Mouse (Mus musculus) kidney, adult 2 months (tissue): Measurements from ENCODE around the gene Mcu. TPM values are rescaled to one million over a fixed set of nuclear protein-coding genes. Genes with fewer than 3 reads are reported as not detected.

ENCODE experiments used
- DNase-seq: peaks from one replicate; pipeline ENCODE4 v3.0.0; 2021
- H3K27ac ChIP-seq: fragments of 200-500 bp; 2 replicates; pipeline ENCODE4 v1.5.1; 2012; ENCODE audit warnings: low read depth, low read length, control low read depth, inconsistent platforms; ENCODE audit not compliant: insufficient read depth
- H3K27me3 ChIP-seq: fragments of 200-500 bp; replicated peaks from 2 replicates; pipeline ENCODE4 v1.6.1; 2012; ENCODE audit warnings: mild to moderate bottlenecking, moderate library complexity, low read length, inconsistent platforms; ENCODE audit not compliant: control insufficient read depth, insufficient read depth
- H3K36me3 ChIP-seq: fragments of 200-500 bp; 2 replicates; pipeline ENCODE4 v1.6.1; 2012; ENCODE audit warnings: mild to moderate bottlenecking, moderate library complexity, low read length, inconsistent platforms; ENCODE audit not compliant: control insufficient read depth, insufficient read depth
- H3K4me1 ChIP-seq: fragments of 200-500 bp; 2 replicates; pipeline ENCODE4 v1.6.1; 2011; ENCODE audit warnings: low read length; ENCODE audit not compliant: control insufficient read depth, insufficient read depth
- H3K4me3 ChIP-seq: fragments of 200-500 bp; 2 replicates; pipeline ENCODE4 v1.5.1; 2011; ENCODE audit warnings: mild to moderate bottlenecking, low read depth, low read length, control low read depth; ENCODE audit not compliant: insufficient read depth
- CTCF ChIP-seq: fragments of 200-500 bp; conservative IDR thresholded peaks from 2 replicates; pipeline ENCODE4 v1.5.1; 2011; ENCODE audit warnings: low read depth, mild to moderate bottlenecking, control low read depth, low read length, moderate library complexity, mixed read lengths; ENCODE audit not compliant: insufficient read depth, insufficient read length
- POLR2A ChIP-seq: fragments of 200-500 bp; IDR thresholded peaks from one replicate; pipeline ENCODE4 v1.6.1; 2011; ENCODE audit warnings: low read depth, low read length, control low read depth
- WGBS: fragments of 180-500 bp; shearing (Covaris S2); methylation state at CpG from one replicate; pipeline ENCODE4 v1.1.7; 2018; 5-methylcytosine and 5-hydroxymethylcytosine counted together
- polyA plus RNA-seq: library from polyadenylated mRNA; depleted of rRNA; stranded (reverse); fragments of >200 nt; gene quantifications from 2 replicates; pipeline ENCODE4 v1.2.3, GENCODE M21; 2012

Gene Mcu
- polyA plus RNA-seq, 1 experiment, result 16.2 TPM

DNA sequence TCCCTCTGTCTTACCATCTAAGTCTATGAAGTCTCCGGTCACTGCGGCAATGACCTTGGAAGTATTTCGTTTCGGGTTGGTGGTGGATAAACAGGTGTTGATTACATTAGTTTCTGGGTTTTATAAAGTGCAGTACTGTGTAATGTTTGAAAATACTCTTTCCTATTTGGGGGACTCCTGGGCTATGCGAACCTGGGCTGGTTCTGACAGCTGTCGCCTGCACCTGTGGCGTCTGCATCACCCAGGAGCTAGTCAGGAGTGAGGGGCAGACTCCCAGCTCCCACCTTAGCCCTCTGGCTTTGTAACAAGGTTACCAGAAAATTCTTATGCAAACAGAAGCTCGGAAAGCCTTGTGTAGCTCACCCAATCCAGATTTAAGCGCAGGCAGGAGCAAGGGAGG lies 114.7 kb downstream of the Mcu start:
- TF ChIP-seq POLR2A (no peak), CTCF (no peak)
- 88% methylated on average over 9 of the region's 9 CpGs for WGBS

DNA sequence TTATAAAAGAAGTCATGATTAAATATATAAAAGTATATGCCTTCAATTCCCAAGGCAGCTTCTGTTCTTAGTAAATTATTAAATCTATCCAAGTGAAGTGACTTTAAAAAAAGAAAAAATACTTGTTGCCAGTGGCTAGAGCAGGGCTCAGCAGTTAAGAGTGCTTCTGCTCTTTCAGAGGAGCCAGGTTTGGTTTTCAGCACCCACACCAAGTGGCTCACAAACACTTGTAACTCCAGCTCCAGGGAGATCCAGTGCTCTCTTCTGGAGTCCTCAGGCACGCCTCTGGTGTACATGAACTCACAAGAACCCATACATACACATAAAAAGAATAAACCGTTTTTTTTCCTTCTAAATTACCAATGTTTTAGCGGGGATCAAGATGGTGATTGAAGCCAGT lies 116.3 kb downstream of the Mcu start:
- 88% methylated on average over 3 of the region's 3 CpGs for WGBS
- DNase-seq, result no peak
- Histone ChIP-seq H3K36me3 (no peaks in the 10 kb centered on the region), H3K27ac (no peak overlapping the region), H3K4me3 (no peak overlapping the region), H3K27me3 (no peaks in the 10 kb centered on the region), H3K4me1 (peaks cover 15% of the 10 kb centered on the region)
- no peak for TF ChIP-seq CTCF
- no peak for TF ChIP-seq POLR2A

More for the DNA sequence above, 114.7 kb downstream of the Mcu start:
- Histone ChIP-seq H3K4me3 (no peak overlapping the region), H3K36me3 (no peaks in the 10 kb centered on the region), H3K4me1 (peaks cover 15% of the 10 kb centered on the region), H3K27me3 (no peaks in the 10 kb centered on the region), H3K27ac (no peak overlapping the region)
- no peak for DNase-seq

DNA sequence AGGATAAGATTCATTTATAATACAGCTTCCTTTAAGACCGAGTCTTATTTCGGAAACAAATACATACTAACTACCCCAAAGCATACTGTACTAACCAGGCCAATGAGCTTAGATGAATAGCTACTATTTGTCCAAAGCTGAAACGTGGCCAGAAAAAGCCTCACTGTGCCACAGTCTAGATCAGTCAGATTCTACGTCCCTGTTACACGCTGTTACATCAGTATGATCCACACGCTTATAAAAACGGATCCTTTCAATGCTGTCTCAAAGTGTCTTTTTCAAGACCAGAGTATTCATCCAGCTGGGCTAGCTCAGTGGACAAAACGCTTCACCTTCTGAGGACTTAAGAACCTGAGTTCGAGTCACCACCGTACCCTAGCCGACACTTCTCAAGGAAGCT lies 119.5 kb downstream of the Mcu start:
- Histone ChIP-seq H3K4me3 (no peak overlapping the region), H3K36me3 (no peaks in the 10 kb centered on the region), H3K27ac (no peak overlapping the region), H3K4me1 (peaks cover 10% of the 10 kb centered on the region; the same call in 1 of the 2 replicates), H3K27me3 (no peaks in the 10 kb centered on the region)
- WGBS, result 95% methylated on average over 11 of the region's 11 CpGs
- no peak for DNase-seq
- no peak for TF ChIP-seq POLR2A
- no peak for TF ChIP-seq CTCF

GRCm38 (mm10) chr10:59494917-59495316 lies 121.6 kb downstream of the Mcu start:
- WGBS, result 83% methylated on average over 8 of the region's 8 CpGs
- 0 out of 2 replicates have a peak, but pooled peaks cover 4% of the 10 kb centered on the region for H3K4me1 ChIP-seq
- TF ChIP-seq CTCF, result no peak
- no peak for TF ChIP-seq POLR2A
- no peak overlapping the region for H3K4me3 ChIP-seq
- H3K27me3 ChIP-seq, result no peaks in the 10 kb centered on the region
- no peak overlapping the region for H3K27ac ChIP-seq
- no peak for DNase-seq
- no peaks in the 10 kb centered on the region for H3K36me3 ChIP-seq

GRCm38 (mm10) chr10:59494044-59494443 lies 122.4 kb downstream of the Mcu start:
- Histone ChIP-seq H3K27me3 (no peaks in the 10 kb centered on the region), H3K4me3 (no peak overlapping the region), H3K27ac (no peak overlapping the region), H3K4me1 (0 out of 2 replicates have a peak, but pooled peaks cover 4% of the 10 kb centered on the region), H3K36me3 (no peaks in the 10 kb centered on the region)
- peak; percentile 31 for DNase-seq
- 42% methylated on average over 2 of the region's 2 CpGs for WGBS
- TF ChIP-seq POLR2A (no peak), CTCF (peak; percentile 49)

- Histone ChIP-seq H3K4me1 (no peaks in the 10 kb centered on the region), H3K36me3 (no peaks in the 10 kb centered on the region), H3K4me3 (no peak overlapping the region), H3K27me3 (no peaks in the 10 kb centered on the region), H3K27ac (no peak overlapping the region)
- TF ChIP-seq CTCF (peak; percentile 60), POLR2A (no peak)
- peak; percentile 50 for DNase-seq
- WGBS, result 76% methylated on average over 8 of the region's 8 CpGs
Measured at GRCm38 (mm10) chr10:59490920-59491319, 125.6 kb downstream of the Mcu start.

DNA sequence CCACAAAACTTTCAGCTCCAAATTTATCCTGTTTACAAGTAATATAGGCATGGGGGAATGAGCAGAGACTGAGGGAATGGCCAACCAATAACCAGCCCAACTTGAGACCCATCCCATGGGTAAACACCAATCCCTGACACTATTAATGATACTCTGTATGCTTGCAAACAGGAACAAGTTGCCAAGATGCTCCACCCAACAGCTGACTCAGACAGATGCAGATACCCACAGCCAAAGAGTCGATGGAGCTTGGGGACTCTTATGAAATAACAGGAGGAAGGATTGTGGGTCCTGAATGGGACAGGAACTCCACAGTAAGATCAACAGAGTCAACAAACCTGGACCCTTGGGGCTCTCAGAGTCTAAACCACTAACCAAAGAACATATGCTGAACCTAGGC lies 127.1 kb downstream of the Mcu start:
- H3K4me3 ChIP-seq, result no peak overlapping the region
- no peak for TF ChIP-seq POLR2A
- no peak for TF ChIP-seq CTCF
- no peaks in the 10 kb centered on the region for H3K27me3 ChIP-seq
- WGBS, result 97% methylated on average over 1 of the region's 1 CpGs
- no peak for DNase-seq
- no peaks in the 10 kb centered on the region for H3K4me1 ChIP-seq
- H3K36me3 ChIP-seq, result no peaks in the 10 kb centered on the region
- H3K27ac ChIP-seq, result no peak overlapping the region
